Mouse (Mus musculus) Muller cell, postnatal 12 days (primary cell): ENCODE results near the gene Tgfbr3.
A peak's percentile ranks its signal among the peaks of the same experiment; 100 is the strongest.

Experiments
- DNase-seq: peaks from one replicate; pipeline ENCODE4 v3.0.0-alpha.2; 2015; ENCODE audit errors: inconsistent ontology term

Tgfbr3 gene

DNA sequence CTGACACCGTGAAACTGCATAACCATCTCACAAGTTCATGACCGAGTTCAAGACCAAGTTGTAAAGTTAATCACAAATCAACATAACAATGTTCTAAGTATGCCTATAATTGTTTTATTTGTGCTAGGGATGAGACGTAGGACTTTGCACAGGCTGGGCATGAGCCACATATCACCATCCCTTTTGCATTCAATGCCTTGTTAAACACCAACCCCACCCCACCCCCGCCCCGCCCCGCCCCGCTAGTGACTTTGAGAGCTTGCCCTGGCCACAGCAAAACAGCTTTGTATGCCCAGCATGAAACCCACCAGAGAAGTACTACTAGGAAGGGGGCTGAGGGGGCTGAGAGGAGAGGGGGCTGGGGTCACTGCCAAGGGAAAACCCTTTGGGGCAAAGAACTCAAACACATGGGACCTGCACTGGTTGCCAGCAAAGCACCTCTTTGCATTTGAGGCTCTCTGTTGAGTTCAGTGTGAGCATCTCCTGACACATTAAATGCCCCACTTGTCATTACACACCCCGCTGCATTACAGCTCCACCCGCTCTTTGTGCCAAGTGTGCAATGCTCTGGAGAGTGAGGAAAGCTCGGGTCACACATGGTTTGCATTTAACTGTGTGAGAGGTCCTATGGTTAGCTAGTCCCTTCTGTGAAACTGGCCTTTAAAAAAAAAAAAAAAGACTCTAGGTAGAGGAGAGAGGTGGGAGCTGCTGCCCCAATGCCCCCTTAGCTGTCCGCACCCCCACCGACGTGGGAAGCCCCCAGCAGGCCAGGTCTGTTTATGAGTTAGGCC lies 179.1 kb downstream of the Tgfbr3 start:
- no peak for DNase-seq

GRCm38 (mm10) chr5:107109416-107109815 lies 180.0 kb downstream of the Tgfbr3 start:
- DNase-seq = no peak

DNA sequence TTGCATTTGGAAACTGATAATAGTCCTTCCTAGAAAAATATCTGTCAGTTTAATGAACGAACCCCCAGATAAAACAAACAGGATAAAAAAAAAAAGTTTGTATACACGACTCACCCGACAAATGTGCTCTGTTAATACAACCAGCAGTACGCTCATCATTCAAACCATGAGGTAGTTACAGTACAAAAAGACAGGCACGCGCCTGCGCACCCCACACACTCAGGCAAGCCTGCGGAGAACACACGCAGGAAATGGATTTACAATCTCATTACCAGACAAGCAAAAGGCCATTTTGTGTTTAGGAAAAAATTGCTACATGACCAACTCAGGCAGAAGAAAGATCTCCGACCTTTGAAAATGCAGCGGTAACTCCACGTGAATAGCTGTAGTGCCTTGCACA lies 182.6 kb downstream of the Tgfbr3 start:
- no peak for DNase-seq

DNA sequence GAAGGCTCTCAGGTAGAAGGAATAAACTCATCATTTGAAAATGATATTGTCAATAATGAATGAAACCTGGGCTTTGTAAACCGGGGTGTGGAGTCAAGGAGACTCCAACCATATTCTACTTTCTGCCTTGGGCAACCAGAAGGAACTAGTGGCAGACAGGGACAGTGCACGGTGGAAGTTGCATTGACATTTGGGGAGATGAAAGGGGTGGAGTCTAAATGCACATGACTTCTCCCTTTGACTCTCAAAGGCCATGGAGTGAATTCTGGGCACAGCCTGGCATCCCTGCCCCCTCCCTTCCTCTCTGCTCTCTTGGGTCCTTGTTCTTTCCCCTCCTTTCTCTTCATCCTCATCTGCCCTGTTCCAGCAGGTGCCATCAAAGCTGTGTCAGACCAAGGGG lies 183.3 kb downstream of the Tgfbr3 start:
- no peak for DNase-seq

GRCm38 (mm10) chr5:107103591-107103990 lies 185.8 kb downstream of the Tgfbr3 start:
- no peak for DNase-seq

DNA sequence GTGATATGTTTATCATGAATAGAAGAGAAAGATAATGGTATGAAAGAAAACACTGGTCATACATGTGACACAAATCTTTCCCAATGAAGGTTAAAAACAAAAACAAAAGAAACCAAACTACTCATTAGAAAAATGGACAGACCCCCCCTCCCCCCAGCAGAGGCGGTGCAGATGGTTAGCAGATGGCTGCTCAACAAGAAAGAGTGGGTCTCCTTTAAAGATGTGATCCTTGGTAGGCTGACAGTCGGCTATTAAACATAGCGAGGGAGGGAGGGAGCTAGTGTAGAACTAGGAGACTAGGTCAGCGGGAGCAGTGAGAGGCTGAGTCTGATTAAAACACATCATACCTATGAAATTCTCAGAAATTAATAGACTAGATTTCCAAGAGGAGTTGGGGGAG lies 186.5 kb downstream of the Tgfbr3 start:
- DNase-seq = no peak

DNA sequence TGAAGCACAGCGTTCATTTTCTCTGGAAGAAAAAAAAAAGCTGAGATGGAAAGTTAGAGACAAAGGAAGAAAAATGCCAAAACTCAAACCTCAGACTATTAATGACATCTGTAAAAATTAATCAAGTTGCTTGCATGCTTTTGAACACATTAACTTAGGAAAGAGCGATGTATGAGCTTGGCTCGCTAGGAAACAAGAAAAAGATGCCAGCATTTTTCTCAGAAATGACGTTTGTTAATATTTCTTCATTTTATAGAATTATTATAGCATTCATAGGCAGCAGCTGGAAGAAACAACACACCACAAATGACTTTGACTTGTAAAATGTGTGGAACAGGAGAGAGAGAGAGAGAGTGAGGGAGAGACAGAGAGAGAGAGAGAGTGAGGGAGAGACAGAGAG lies 187.7 kb downstream of the Tgfbr3 start:
- DNase-seq = no peak

DNA sequence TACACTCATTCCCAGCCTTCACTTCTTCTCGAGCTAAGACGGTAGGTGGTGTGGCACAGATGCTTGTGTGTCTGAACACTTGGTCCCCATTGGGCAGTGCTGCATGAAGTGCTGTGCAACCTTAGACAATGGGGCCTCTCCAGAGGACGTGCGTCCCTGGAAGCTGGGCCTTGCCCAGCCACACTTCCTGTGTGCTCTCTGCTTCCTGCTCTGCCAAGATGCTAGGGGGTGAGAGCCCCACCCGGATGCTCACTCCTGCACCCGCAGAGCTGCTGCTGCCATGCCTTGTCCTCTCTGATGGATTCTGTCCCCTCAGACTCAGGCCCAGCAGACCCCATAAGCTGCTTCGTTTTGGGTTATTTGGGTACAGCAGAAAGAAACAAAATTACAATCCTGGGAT lies 188.3 kb downstream of the Tgfbr3 start:
- no peak for DNase-seq

- no peak for DNase-seq
Observed at GRCm38 (mm10) chr5:107099634-107100033, 189.8 kb downstream of the Tgfbr3 start.

- DNase-seq = no peak
Observed at GRCm38 (mm10) chr5:107099076-107099475, 190.4 kb downstream of the Tgfbr3 start.

GRCm38 (mm10) chr5:107098007-107098406 lies 191.4 kb downstream of the Tgfbr3 start:
- no peak for DNase-seq

GRCm38 (mm10) chr5:107097314-107097713 lies 192.1 kb downstream of the Tgfbr3 start:
- DNase-seq = no peak

GRCm38 (mm10) chr5:107094233-107094632 lies 195.2 kb downstream of the Tgfbr3 start:
- DNase-seq = no peak

- peak; percentile 22 for DNase-seq
Observed at GRCm38 (mm10) chr5:107093253-107093652, 196.2 kb downstream of the Tgfbr3 start.

DNA sequence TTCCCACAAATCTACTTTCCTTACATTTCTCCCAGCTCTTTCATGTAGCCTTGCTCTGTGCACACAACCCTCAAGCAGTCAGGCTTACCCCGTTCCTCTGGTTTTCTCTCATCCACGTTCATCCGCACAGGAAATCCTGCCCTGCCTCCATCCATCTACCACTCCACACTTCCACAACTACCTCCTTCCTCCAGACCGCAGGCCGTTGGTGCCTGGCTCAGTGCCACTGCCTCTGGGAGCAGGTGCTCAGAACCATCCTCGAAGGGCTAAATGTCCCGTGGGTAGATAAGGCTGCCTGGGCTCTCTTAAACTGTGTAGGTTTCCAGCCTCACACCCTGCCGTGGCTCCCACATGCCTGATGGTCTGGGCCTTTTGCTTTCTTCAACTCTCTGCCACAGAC lies 197.3 kb downstream of the Tgfbr3 start:
- no peak for DNase-seq

GRCm38 (mm10) chr5:107089966-107090365 lies 199.5 kb downstream of the Tgfbr3 start:
- no peak for DNase-seq

DNA sequence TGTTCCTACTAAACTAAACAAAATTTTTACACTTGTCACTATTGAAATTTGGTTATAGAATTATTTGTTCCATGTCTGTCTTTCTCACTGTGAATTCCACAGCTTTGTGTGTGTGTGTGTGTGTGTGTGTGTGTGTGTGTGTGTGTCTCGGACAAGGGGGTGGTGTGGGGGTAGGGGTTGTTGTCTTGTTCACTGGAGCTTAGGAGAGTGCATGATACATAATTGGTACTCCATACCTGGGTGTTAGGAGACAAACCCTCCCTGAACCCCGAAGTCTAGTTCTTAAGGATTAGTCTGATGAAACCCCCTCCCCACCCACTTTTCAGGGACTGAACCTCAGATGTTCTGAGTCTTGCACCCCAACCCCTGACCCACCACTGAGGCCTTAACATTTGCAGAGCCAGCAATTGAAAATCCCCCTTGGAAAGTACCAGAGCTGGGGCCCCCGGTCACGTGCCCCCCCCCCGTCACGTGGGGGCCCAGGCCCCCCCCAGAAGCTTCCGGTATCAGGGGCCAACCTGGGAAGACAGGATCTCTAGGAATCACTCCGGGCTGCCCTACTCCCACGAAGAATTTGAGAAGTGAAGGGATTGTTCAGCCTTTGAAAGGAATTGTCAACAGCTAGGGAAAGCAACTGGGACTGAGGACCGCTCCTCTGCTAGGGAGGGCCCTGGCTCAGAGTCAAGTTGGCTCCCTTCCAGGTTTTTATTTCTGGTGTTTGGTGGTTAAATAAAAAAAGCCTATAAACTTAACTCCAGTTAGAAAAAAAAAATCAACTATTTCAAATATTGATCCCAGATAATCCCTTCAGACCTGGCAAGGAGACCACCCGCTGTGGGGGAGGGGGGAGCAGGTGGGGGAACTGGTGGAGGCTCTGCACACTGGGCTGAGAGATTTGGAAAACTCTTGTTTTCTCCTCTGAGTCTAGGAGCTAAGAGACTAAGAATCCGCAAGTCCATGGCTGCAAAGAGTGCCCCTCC lies 201.3 kb downstream of the Tgfbr3 start:
- DNase-seq = peak; percentile 64

- peak; percentile 71 for DNase-seq
Observed at GRCm38 (mm10) chr5:107087291-107087690, 202.1 kb downstream of the Tgfbr3 start.

- no peak for DNase-seq
Observed at GRCm38 (mm10) chr5:107086166-107086565, 203.3 kb downstream of the Tgfbr3 start.

DNA sequence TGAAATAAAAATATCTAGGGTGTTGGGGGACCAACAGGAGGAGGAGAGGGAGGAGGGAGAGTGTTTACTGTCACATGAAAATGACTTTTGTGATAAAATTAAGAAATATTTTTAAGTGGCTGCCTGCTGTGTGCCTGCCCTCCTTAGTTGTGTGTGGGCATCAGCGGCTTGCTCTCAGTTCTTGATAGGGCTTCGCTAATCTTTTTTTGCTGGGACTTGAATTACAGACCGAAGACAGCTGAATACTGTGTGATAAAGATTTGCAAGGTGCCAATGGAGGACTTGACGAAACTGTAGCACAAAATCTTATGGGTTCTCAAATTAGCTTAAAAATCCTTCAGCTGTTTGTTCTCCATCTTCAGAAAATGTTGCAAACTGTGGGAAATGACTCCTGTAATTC lies 205.0 kb downstream of the Tgfbr3 start:
- DNase-seq = no peak

GRCm38 (mm10) chr5:107082011-107082410 lies 207.4 kb downstream of the Tgfbr3 start:
- no peak for DNase-seq

DNA sequence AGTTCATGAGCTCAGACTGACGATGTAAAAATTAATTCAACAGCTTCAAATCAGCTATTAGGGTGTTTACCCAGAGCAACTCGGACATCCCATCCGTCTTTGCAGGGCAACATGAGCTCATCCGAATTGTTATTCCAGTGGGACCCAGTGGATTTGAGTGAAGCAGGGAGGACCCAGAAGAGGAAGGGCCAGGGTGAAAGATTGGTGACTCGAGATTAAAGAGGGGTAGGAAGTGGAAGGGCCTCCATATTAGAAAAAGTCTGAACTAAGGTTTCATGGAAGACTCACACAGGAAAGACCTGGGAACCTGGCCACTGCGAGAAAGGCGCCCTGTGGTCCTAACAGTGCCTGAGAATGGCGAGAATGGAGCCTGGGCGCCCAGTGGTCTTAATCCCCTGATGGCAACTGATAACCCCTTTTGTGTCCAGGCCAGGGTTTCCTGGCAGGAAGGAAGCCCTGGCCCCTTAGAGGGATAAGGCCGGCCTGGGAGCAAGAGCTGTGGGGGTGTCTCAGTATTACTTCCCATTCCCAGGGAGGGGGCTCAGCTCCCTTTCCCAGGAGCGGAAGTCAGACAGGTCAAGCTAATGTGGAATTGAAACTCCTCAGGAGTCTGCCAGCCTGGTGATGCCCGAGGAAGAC lies 208.3 kb downstream of the Tgfbr3 start:
- no peak for DNase-seq
